Mouse (Mus musculus): ENCODE measurements around the gene Arhgef2.

GRCm38 (mm10) chr3:88643078-88643477, 37.3 kb downstream of the Arhgef2 start:
- no peak for TF ChIP-seq CTCF (conservative IDR thresholded peaks at IDR 0.05; ENCODE audit: insufficient read depth, insufficient read length, low read depth, low read length)
- no peak for TF ChIP-seq POLR2A (IDR thresholded peaks at IDR 0.05; ENCODE audit: low read depth, low read length)
